Mouse (Mus musculus) T-helper 17 cell (primary cell): ENCODE data around the gene Usp49.
"Not testable (repeated sequence)": the region's sequence is repeated elsewhere in the genome, so short reads cannot be mapped to it uniquely, and the experiment has no call there.

Experiments
- in situ Hi-C, 2 experiments: fragments of 300-600 bp; cut with MboI, MseI; formaldehyde crosslinking; loops; 1 replicate in 1 of 2; 2 replicates in 1 of 2; pipeline ENCODE4 v1.15.1; 2025; ENCODE audit warnings: high pct_unique_total_duplicates in 2 of 2

Usp49 gene

DNA sequence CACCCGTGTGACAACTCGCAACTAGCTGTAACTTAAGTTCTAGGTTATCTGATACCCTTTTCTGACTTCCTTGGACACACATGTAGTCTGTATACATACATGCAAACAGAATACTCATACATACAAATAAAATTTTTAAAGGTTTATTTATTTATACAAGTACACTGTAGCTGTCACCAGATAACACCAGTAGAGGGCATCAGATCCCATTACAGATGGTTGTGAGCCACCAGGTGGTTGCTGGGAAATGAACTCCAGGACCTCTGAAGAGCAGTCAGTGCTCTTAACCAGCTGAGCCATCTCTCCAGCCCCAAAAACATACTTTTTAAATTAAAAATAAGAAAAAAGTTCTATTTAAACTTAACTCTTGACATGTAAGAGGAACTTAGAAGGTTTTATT, 12.5 kb downstream of the Usp49 start:
- in situ Hi-C loops = no loop called here

DNA sequence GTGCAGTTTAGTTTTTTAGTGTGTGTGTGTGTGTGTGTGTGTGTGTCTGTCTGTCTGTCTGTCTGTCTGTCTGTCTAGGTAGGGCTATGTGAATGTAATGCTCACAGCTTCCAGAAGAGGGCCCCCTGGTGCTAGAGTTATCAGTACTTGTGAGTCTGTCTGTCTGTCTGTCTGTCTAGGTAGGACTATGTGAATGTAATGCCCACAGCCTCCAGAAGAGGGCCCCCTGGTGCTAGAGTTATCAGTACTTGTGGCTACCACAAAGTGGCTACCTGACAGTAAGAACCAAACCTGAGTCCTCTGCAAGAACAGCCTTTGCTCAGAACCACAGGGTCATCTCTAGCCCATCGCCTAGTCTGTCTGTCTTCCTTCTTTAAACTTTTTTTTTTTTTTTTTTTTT, 16.2 kb downstream of the Usp49 start:
- in situ Hi-C loops = no loop called here

DNA sequence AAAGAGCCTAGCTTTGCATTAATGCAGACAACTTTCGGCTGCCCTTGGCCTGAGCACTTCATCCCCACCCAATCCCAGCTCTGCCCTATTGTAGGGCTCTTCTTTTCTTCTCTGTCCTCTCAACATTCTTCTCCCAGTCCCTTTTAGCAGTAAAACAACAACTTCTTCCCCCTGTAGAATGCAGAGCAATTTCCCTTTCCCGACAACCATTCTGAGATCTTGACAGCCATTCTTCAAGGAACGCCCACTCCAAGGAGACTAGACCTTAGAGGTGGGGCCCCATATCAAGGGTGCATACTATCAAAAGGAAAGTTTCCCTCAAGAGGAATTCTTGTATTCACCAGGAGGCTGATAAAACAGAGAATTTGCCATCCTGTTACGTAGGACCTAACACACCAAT, 18.5 kb downstream of the Usp49 start:
- in situ Hi-C loops = no loop called here

DNA sequence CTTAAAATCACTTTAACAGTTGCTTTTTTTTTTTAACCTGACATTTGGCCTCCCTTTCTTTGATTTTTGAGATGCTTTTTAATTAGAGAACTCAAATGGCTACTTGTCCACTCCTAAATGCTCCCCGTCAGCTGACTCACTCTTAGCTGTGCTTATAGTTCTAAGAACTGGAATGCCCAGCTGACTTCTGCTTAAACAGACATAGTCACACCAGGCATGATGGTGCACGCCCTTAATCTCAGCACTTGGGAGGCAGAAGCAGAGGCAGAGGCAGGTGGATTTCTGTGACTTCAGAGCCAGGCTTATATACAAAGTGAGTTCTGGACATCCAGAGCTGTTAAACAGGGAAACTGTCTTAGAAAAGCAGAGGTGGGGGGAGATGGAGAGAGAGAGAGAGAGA, 21.5 kb downstream of the Usp49 start:
- in situ Hi-C loops = no loop called here

DNA sequence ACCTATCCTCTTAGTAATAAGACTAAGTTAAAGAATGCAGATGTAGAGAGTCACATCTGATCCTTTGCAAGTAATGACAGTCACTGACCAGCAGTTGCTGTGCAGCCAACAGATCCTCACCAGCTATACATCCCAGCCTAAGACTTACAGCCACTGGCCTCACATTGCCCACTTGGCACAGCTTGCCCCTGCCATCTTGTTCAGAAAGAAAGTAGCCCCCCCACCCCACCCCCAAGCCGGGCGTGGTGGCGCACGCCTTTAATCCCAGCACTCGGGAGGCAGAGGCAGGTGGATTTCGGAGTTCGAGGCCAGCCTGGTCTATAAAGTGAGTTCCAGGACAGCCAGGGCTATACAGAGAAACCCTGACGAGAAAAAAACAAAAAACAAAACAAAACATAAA, 23.9 kb downstream of the Usp49 start:
- in situ Hi-C loops = not testable (repeated sequence)

DNA sequence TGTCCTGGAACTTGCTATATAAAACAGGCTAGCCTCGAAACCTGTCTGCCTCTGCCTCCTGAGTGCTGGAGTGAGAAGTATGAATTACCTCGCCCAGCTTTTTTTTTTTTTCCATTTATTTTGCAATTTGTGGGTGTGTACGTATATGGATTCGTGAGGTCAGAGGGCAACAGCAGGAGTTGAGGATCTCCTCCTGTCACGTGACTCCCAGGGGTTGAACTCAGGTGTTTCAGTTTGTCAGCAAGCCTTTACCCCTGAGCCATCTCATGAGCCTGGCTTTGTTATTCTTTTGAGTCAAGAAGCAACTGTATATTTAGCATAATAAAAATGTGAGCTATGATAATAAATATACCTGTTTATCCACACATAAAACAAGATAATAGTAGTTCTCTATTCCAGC, 25.2 kb downstream of the Usp49 start:
- in situ Hi-C loops = no loop called here

DNA sequence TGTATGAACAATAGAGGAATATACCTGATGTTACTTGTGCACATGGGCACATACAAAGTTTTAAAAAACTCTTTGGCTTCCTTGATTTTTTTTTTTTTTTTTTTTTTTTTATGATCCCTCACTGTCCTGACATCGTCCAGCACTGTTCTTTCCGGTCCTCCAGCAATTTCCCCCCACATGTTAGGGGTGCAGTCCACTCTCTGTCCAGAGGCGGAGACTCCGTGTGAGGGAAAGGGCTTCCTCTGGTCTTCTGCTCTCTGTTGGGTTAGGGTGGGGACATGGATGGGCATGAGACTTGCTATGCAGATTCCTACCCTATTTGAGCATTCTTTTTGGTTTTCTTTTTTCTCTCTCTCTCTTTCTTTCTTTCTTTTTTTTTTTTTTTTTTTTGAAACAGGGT, 27.4 kb downstream of the Usp49 start:
- in situ Hi-C loops = no loop called here

DNA sequence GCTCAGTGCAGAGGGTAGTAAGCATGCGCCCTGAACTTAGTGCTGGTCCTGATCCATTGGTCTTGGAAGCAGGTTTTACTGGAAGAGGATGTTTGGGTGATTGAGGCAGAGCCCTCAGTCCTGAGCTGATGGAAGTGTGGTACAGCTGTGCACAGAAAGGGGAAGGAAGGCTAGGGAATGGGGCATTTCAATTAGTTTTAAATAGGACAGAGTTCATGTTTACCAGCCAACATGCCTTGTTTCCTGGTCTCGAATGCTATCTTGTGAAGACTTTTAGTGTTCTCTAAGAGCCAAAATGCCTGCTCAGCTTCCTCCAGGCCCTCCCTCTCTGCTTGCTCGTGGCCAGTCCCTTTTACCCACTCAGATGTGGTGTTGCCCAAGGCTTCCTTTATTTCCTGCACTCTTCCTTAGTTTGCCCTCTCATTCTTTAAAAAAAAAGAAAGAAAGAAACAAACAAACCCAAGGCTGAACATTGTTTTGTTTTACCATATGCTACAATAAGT, 28.3 kb downstream of the Usp49 start:
- in situ Hi-C loops = no loop called here

DNA sequence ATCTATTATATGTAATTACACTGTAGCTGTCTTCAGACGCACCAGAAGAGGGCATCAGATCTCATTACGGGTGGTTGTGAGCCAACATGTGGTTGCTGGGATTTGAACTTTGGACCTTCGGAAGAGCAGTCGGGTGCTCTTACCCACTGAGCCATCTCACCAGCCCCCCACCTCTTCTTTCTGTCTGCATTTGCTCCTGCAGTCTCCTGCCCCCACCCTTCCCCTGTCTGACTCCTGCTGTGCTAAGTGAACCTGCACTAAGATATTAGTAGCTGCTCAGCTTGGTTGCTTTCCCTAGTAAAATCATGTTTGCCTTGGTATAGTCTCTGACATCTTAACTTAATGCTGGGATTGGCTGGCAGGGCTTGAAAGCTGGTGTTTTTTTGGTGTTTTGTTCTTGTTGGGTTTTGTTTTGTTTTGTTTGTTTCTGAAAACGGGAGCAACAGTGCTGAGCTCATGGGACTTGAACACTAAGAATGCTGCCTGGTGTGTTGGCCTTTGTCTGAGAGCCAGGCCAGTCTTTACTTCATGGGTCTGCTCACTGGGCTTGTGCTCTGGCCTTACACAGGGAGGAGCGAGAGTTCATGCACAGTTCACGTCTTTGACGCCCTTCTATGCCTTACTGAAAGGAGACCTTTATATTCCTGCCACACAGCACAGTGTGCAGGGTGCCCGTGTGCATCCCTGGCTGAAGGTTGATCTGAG, 32.7 kb downstream of the Usp49 start:
- in situ Hi-C loops = no loop called here

DNA sequence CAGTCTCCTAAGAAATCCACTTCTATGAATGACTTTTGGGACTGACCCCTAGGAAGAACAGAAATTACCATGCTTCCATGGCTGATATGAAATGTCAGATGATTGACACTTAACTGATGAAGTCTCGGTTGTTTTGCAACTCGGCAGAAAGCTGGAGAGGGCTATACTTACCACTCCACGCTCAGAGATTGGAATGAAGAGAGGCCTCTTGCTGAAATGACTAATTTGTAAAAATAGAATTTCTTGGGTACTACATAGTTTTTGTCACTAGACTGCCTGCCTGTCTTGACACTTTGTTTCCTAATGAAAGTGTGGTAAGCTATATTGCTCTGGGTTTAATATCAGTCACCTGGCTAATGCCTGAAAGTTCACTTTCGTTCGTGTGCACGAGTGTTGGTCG, 34.0 kb downstream of the Usp49 start:
- in situ Hi-C loops = no loop called here

DNA sequence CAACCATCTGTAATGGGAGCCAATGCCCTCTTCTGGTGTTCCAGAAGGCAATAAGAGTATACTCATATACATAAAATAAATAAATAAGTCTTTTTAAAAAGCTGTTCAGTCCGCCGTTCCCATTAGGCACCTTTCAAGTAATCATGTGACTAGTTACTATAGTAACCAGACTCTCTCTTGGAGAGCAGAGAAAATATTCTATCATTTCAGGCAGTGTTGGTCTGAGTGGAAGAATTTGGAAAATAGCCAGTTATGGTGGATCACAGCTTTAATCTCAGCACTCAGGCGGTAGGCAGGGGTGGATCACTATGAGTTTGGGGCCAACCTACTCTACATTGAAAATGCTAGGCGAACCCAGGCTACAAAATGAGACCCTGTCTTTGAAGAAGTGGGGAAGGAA, 38.7 kb downstream of the Usp49 start:
- in situ Hi-C loops = no loop called here

DNA sequence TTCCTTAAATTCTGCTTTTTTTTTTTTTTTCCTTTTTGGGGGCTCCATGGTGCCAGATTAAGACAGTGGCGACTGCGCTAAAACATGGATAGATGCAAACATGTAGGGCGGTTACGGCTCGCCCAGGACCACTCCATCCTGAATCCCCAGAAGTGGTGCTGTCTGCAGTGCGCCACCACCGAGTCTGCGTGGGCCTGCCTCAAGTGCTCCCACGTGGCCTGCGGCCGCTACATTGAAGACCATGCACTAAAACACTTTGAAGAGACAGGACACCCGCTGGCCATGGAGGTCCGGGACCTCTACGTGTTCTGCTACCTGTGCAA, 41.5 kb downstream of the Usp49 start:
- in situ Hi-C loops = no loop called here

DNA sequence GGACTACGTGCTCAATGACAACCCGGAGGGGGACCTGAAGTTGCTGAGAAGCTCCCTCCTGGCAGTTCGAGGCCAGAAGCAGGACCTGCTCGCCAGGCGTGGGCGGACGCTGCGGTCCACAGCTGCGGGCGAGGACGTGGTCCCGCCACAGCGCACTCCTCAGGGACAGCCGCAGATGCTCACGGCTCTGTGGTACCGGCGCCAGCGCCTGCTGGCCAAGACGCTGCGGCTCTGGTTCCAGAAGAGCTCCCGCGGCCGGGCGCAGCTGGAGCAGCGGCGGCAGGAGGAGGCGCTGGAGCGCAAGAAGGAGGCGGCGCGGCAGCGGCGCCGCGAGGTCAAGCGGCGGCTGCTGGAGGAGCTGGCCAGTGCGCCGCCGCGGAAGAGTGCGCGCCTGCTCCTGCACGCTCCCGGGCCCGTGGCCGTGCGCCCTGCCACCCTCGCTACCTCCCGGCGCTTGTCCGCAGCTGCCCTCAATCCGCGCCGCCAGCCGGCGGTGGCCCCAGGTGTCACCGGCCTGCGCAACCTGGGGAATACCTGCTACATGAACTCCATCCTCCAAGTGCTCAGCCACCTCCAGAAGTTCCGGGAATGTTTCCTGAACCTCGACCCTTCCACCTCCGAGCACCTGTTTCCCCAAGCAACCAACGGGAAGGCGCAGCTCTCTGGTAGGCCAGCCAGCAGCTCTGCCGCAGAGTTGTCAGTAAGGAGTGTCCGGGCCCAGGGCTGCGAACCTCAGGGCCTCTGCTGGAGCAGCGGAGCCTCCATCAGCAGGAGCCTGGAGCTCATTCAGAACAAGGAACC, 42.0 kb downstream of the Usp49 start:
- in situ Hi-C loops = no loop called here

DNA sequence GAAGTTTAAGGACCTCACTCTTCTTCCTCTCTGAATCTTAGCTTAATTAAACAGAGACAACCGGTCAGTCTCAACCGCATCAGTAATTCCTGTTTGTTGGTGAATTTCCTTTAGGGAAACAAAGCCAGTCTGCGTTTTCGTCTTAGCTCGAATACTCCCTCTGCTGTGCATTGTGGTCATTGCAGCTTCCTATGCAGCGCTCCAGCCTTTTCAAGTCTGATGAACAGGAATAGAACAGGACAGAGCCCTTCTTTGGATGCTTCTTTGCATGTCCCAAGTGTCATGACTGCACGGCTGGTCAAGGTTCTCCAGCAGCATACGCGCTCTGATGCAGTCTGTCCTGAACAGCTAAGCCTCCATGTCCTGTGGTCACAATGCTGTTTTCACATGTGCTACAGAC, 46.1 kb downstream of the Usp49 start:
- in situ Hi-C loops = no loop called here

DNA sequence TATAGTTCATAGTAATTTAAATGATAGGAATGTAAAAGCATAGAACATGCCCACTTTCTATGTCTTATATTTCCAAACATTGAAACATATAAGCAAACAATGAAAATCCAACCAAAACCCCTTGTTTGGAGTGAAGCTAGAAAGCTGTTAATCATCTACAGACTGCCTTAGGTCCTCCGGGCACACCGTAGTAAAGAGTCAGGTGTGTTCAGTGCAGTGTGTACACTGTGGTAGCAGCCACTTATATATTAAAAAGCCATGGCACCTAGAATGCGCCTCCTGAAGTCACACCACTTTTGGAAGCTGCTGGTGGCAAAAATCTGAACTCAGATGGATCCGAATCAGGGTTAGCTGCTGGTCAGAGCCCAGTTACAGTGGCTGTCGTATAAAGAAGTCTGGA, 47.7 kb downstream of the Usp49 start:
- in situ Hi-C loops = no loop called here

DNA sequence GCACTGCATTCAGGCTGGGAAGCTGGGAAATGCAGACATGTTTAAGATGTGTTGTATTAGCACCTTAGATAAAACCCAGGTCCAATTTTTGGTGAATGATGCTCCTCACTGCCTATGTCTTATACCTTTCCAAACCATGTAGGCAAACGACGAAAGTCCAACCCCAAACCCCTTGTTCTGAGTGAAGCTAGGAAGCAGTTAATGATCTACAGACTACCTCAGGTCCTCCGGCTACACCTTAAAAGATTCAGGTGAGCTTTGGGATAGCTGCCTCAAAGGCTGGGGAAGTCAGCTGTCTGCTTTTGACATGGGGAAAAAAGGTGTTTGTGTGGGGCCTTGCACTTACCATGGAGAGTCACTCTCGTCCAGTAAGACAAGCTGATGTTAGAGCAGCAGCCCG, 48.2 kb downstream of the Usp49 start:
- in situ Hi-C loops = no loop called here

DNA sequence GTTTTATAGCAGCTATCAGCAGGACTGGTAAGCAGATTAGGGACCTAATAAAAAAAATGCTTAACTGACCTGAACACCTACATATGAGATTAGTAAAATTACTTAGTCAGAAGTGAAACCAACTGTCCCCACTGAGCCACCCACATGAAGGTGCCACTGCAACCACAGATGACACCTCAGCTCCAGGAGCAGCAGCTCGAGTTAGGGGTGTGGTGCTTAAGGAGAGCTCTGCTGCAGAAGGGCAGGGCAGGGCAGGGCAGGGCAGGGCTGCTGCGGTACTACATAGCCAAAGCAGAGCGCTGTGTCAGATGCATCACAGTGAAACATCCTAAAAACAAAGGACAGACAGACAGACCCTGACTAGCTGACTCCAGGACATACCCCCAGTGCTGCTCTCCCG, 52.3 kb downstream of the Usp49 start:
- in situ Hi-C loops = loop anchor here in 1 of 2 experiments (5.0 kb wide), 1 partner anchor 51 kb away; the partner anchor contains the start of gene Usp49

DNA sequence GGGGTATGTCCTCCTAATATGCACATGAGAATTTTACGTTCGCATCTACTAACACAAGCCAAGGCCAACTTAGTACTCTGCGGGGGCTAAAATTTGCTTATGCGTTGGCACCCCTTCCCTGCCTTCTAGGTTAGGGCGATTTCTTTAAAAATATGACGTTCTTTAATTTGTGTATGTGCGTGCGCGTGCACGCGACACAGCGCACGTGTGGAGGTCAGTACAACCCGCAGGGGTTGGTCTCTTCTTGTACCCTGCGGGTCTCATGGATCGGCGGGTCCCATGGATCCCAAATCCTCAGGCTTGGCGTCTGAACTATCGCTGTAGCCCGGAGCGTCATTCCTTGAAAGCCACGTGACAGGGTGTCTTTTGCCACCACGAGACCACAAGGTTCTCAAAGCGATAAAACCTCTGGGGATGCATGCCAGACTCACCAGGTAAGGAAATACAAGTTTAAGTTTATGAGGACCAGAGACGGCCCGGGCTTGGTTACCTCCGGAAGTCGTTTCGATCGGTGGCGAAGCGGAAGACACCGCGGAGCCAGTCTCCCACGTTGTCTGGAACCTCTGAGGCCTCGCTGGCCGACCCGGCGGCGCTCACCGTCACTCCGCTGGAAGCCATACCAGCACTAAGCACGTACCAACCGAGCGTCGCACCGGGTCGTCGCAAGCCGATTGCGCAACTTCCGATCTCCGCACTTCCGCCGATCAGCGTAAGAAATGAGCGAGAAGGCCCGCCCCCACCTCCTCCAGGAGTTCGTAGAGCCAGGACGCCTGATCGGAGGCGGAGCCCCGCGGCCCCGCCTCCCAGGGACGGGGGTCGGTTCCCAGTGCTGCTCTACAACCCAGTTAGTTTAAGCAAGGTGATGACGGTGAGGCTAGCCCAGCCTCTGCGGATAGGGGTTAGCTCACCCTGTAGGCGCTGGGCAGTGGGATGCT, 57.2 kb downstream of the Usp49 start:
- in situ Hi-C loops = loop anchor here in 1 of 2 experiments (5.0 kb wide), 1 partner anchor 55 kb away; the partner anchor contains the start of gene Usp49

DNA sequence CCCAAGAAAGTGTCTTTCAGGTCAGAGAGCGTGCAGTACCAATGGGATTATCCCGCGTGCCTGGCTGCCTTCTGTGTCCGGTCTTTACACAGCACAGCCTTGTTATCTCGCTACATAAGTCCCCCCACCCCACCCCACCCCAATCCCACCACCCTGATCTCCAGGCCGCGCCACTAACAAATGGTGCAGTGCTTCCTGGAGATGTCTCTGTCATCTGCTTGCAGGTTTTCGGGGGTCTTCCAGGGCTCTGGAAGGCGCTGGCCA, 57.8 kb downstream of the Usp49 start, which contains the start of gene Tomm6:
Gene Tomm6, minus strand, starts transcription at position 43 of the 264 bp plus-strand sequence.
- in situ Hi-C loops = loop anchor here in 1 of 2 experiments (5.0 kb wide), 1 partner anchor 56 kb away; the partner anchor contains the start of gene Usp49

DNA sequence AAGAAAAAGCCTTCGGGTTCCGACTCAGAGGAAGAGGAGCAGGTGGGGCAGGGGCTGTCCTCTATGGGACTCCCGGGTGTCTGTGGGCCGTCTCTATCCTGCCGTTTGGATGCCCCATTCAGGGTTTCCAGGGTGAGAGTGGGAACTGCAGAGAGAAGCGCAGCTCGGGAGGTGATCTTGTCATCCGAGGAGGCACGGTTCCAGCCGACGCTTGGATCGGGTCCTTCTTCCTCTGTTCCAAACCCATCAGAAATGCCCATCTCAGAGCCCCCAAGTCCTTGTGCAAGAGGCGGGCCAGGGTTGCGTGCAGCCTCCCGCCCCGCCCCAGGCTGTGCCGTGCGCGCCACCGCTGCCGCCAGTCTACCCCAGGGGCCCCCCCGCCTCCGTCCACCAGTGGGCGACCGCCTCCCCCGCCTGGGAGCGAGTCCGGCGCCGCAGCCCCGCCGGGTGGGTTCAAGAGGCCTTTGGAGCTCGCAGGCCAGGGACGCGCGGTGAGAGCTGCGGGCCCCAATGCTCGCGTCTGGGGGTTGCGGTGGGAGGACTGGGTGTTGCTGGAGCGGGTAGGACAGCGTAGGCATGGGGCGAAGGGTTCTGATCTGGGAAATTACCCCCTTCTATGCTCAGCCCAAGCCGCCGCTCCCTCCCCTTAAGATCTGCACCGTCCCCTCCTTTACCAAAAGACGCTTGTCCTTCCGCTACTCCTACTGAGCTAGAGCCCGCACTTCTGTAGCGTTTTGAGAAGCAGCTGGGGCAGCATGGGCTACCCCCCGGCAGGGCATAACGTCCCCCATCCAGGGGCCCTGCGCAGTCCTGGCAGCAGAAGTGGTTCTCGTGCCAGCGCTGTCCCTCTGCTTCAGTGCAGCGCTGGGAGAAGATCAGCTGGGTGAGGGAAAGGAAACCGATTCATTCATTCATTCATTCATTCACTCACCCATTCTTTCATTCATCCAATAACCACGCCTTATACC, 58.4 kb downstream of the Usp49 start, which contains the start of gene Frs3:
Gene Frs3, plus strand, starts transcription at position 423 of the 968 bp plus-strand sequence.
- in situ Hi-C loops = loop anchor here in 1 of 2 experiments (5.0 kb wide), 1 partner anchor 57 kb away; the partner anchor contains the start of gene Usp49
